Mouse (Mus musculus) megakaryocyte, embryonic 14.5 days (primary cell): Measurements from ENCODE around the gene Taf8. TPM values are rescaled to one million over a fixed set of nuclear protein-coding genes. Genes with fewer than 3 reads are reported as not detected.

Experiments used
- H3K27me3 ChIP-seq: replicated peaks from 2 replicates; pipeline ENCODE3; 2012; ENCODE audit warnings: inconsistent platforms
- H3K36me3 ChIP-seq: replicated peaks from 2 replicates; pipeline ENCODE3; 2012; ENCODE audit warnings: low read length, inconsistent platforms, mixed read lengths
- H3K4me1 ChIP-seq: 2 replicates; pipeline ENCODE4 v1.6.1; 2012; ENCODE audit warnings: inconsistent platforms
- H3K4me3 ChIP-seq: replicated peaks from 2 replicates; pipeline ENCODE3; 2012; ENCODE audit warnings: moderate library complexity, mild to moderate bottlenecking, inconsistent platforms
- H3K9me3 ChIP-seq: 2 replicates; pipeline ENCODE4 v1.6.1; 2012; ENCODE audit warnings: inconsistent platforms
- FLI1 ChIP-seq: IDR thresholded peaks from 2 replicates; pipeline ENCODE4 v1.6.1; 2012; ENCODE audit warnings: low read length, inconsistent platforms, mixed read lengths
- GATA1 ChIP-seq: IDR thresholded peaks from 3 replicates; pipeline ENCODE4 v1.6.1; 2012; ENCODE audit warnings: mixed read lengths, low read length, inconsistent platforms, borderline replicate concordance
- polyA plus RNA-seq: library from polyadenylated mRNA; stranded (reverse); fragments of >175 nt; gene quantifications from 2 replicates; pipeline ENCODE4 v1.2.3, GENCODE M21; 2012; ENCODE audit warnings: low replicate concordance; ENCODE audit not compliant: insufficient read depth

Taf8 gene
- 8.7 and 11.5 TPM in 2 replicates for polyA plus RNA-seq

DNA sequence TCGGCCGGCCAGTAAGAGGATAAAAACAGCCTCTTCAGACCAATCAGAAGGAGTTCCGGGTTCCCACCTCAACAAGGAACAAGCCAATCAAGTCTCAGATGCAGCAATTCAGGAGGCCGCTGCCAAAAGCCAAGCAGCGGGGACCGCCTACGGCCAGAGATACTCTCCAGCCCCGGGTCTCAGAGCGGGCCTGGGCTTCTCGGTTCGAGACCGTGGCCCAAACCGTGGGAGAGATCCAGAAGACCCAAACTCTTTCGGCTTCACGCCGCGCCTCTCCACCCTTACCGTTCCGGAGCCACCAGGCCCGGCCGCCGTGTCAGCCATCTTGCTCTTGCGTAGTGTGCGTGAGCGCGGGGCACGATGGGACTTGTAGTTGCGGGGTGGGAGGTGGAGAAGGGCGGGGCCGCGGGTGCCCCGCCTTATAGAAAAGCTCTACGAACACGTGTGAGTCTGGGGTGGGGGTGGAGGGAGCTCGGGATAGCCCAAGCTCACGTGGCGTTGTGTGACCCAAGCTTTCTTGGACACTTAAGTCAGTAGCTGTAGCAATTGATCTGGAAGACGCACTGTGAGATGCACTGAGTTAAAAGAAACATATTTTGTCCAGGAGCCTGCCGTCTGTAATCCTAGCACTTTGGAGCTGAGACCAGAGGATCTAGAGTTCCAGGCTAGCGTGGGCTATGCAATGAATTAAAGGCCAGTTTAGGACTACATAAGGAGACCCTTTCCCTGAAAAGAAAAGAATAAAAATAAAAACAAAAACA lies at the start of gene Taf8:
TSS of gene Taf8 (minus strand) at position 347 of the 761 bp plus-strand sequence.
- H3K4me1 ChIP-seq, result peaks cover 49% of the 10 kb centered on the region
- no peak for TF ChIP-seq FLI1
- no peak for TF ChIP-seq GATA1
- H3K9me3 ChIP-seq, result no peaks in the 10 kb centered on the region
- H3K27me3 ChIP-seq, result no peaks in the 10 kb centered on the region
- peak within 1 kb of the TSS; percentile 93 for H3K4me3 ChIP-seq
- H3K36me3 ChIP-seq, result peaks cover 47% of the 10 kb centered on the region

- Histone ChIP-seq H3K27me3 (no peaks in the 10 kb centered on the region), H3K4me1 (peaks cover 33% of the 10 kb centered on the region), H3K9me3 (no peaks in the 10 kb centered on the region), H3K4me3 (no peak overlapping the region), H3K36me3 (peaks cover 28% of the 10 kb centered on the region)
- no peak for TF ChIP-seq GATA1
- TF ChIP-seq FLI1, result no peak
These were observed 49.0 kb upstream of the Taf8 start for GRCm38 (mm10) chr17:47551049-47551448.

GRCm38 (mm10) chr17:47545861-47546331 lies 43.8 kb upstream of the Taf8 start:
- TF ChIP-seq GATA1 (no peak), FLI1 (no peak)
- H3K4me3 ChIP-seq, result no peak overlapping the region
- no peaks in the 10 kb centered on the region for H3K9me3 ChIP-seq
- H3K27me3 ChIP-seq, result no peaks in the 10 kb centered on the region
- H3K4me1 ChIP-seq, result peaks cover 42% of the 10 kb centered on the region
- H3K36me3 ChIP-seq, result peaks cover 49% of the 10 kb centered on the region

- TF ChIP-seq GATA1 (no peak), FLI1 (no peak)
- Histone ChIP-seq H3K4me3 (no peak overlapping the region), H3K9me3 (no peaks in the 10 kb centered on the region), H3K36me3 (peaks cover 48% of the 10 kb centered on the region), H3K27me3 (no peaks in the 10 kb centered on the region), H3K4me1 (peaks cover 42% of the 10 kb centered on the region)
These were observed 43.1 kb upstream of the Taf8 start for GRCm38 (mm10) chr17:47545154-47545553.

DNA sequence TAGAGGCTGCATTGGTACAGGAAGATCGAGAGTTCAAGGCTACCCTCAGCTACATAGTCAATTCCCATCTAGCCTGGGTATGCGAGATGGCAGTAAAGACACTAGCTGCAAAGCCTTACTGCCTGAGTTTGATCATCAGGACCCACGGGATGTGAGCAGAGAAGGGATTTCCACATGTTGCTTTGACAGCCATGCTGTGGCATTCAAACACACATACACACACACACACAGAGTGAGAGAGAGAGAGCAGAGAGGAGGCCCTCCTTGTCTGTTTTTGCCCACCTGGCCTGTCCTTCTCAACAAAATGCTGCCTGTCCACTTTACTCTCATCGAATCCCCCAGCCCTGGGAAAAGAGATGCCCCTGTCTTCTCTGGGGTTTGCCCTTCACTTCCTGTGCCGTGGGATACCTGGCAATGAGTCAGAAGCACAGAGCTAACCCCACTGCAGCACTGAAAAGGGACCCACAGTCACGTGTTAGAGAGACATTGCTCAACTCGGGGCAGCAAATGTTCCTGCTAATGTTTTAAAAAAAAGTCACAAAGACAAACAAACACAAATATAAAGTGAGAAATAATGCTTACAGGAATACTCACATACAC lies 41.1 kb upstream of the Taf8 start:
- H3K4me1 ChIP-seq, result peaks cover 42% of the 10 kb centered on the region
- H3K27me3 ChIP-seq, result no peaks in the 10 kb centered on the region
- no peak overlapping the region for H3K4me3 ChIP-seq
- H3K36me3 ChIP-seq, result peaks cover 52% of the 10 kb centered on the region
- TF ChIP-seq FLI1 (no peak), GATA1 (no peak)
- no peaks in the 10 kb centered on the region for H3K9me3 ChIP-seq

DNA sequence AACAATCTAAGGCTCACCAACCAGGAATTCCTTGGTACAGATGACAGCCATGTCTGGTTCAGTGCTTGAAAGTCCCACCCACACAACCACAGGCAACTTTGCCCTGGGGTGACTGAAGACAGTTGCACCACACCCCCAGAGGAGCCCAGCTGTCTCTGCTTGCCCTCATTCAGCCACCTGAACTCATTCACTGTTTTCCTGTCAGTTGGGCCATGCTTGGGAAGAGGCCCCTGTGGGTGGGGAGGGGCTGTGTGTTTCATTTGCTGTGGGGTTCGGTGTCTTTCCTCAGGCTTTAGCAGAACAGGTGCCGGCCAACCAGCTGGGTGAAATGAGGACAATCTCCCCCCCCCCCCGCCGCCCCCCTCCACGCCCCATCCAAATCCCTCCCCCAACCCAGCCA lies 40.0 kb upstream of the Taf8 start:
- Histone ChIP-seq H3K4me1 (peaks cover 44% of the 10 kb centered on the region), H3K27me3 (no peaks in the 10 kb centered on the region), H3K36me3 (peaks cover 57% of the 10 kb centered on the region), H3K4me3 (peak overlapping the region; percentile 75), H3K9me3 (no peaks in the 10 kb centered on the region)
- TF ChIP-seq GATA1, result no peak
- no peak for TF ChIP-seq FLI1

GRCm38 (mm10) chr17:47539128-47539527 lies 37.0 kb upstream of the Taf8 start:
- TF ChIP-seq FLI1, result no peak
- no peak for TF ChIP-seq GATA1
- Histone ChIP-seq H3K4me1 (peaks cover 62% of the 10 kb centered on the region), H3K27me3 (no peaks in the 10 kb centered on the region), H3K36me3 (peaks cover 59% of the 10 kb centered on the region), H3K4me3 (no peak overlapping the region), H3K9me3 (no peaks in the 10 kb centered on the region)

DNA sequence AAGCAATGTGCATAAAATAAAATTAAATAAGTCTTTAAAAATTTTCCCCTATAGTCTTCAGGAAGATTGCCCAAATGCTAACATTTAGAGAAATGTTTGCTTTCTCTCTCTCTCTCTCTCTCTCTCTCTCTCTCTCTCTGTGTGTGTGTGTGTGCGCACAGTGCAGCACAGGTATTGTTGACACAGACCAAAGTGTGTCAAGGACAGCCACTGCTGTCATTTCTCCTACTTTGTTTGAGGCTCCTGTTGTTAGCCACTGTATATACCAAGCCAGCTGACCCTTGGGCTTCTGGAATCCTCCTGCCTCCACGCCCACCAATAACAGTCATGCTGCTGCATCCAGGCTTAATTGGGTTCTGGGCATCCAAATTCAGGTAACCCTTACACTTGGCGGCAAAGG lies 36.0 kb upstream of the Taf8 start:
- H3K36me3 ChIP-seq, result peaks cover 55% of the 10 kb centered on the region
- H3K4me3 ChIP-seq, result no peak overlapping the region
- no peaks in the 10 kb centered on the region for H3K27me3 ChIP-seq
- no peaks in the 10 kb centered on the region for H3K9me3 ChIP-seq
- no peak for TF ChIP-seq GATA1
- TF ChIP-seq FLI1, result no peak
- peaks cover 55% of the 10 kb centered on the region for H3K4me1 ChIP-seq

DNA sequence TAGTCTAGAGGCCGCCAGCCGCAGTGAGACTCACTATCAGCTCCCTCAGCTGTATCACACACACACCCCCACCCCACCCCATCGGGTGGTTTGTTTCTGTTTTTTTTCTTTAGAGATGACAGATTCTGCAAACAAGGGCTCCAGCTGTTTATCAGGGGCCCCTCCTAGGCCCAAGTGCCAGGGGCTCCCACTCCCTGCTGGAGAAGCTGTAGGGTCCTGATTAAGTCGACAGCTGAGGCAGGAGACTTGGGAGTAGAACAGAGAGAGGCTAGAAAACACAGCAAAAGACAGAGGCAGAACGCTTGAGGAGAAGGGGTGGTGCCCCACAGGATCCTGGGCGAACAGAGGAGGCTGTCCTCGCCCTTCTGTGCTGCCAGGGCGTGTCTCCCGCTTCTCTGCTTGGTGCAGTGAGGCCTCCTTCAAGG lies 33.7 kb upstream of the Taf8 start:
- TF ChIP-seq FLI1 (no peak), GATA1 (no peak)
- no peaks in the 10 kb centered on the region for H3K9me3 ChIP-seq
- peak overlapping the region; percentile 81 for H3K4me3 ChIP-seq
- no peaks in the 10 kb centered on the region for H3K27me3 ChIP-seq
- peaks cover 54% of the 10 kb centered on the region for H3K4me1 ChIP-seq
- peaks cover 54% of the 10 kb centered on the region for H3K36me3 ChIP-seq

GRCm38 (mm10) chr17:47533691-47534090 lies 31.6 kb upstream of the Taf8 start:
- Histone ChIP-seq H3K4me3 (no peak overlapping the region), H3K27me3 (no peaks in the 10 kb centered on the region), H3K36me3 (peaks cover 58% of the 10 kb centered on the region), H3K9me3 (no peaks in the 10 kb centered on the region), H3K4me1 (peaks cover 64% of the 10 kb centered on the region)
- TF ChIP-seq GATA1 (no peak), FLI1 (no peak)

GRCm38 (mm10) chr17:47532364-47532763 lies 30.3 kb upstream of the Taf8 start:
- Histone ChIP-seq H3K27me3 (no peaks in the 10 kb centered on the region), H3K4me3 (no peak overlapping the region), H3K9me3 (no peaks in the 10 kb centered on the region), H3K36me3 (peaks cover 63% of the 10 kb centered on the region), H3K4me1 (peaks cover 75% of the 10 kb centered on the region)
- TF ChIP-seq FLI1, result no peak
- TF ChIP-seq GATA1, result no peak
